Comparison of ENCODE assay signal across 15 mouse cellular contexts in genomic region chr5:52844319-52844718, GRCm38 (mm10).
"Had no signal": no experiment of that assay in that cellular context is flagged by ENCODE, and none has a peak within 500 bp of the region (broad histone marks: within the 10 kb centered on the region; RNA-seq: fewer than 3 reads in every experiment).

No protein-coding gene starts in this region.

- H3K27ac ChIP-seq: liver, embryonic 13.5 days; liver, embryonic 15.5 days; macrophage; midbrain, embryonic 13.5 days; midbrain, embryonic 15.5 days; neural tube, embryonic 12.5 days had no signal

- DNase-seq: liver; liver, embryonic 13.5 days; liver, postnatal 0 days; right cerebral cortex, postnatal 14 days; thymus, adult 18-20 months; thymus, postnatal 14 days; thymus, postnatal 36 days had no signal

- ATAC-seq: liver, postnatal 0 days; midbrain, embryonic 13.5 days; midbrain, embryonic 15.5 days had no signal

- H3K27me3 ChIP-seq: liver, embryonic 13.5 days; liver, embryonic 15.5 days; megakaryocyte, embryonic 14.5 days; midbrain, embryonic 13.5 days; midbrain, embryonic 15.5 days; neural tube, embryonic 12.5 days had no signal

- H3K4me3 ChIP-seq: liver, embryonic 13.5 days; liver, embryonic 15.5 days; megakaryocyte, embryonic 14.5 days; midbrain, embryonic 13.5 days; midbrain, embryonic 15.5 days; neural tube, embryonic 12.5 days had no signal

- H3K4me2 ChIP-seq: liver, embryonic 11.5 days; liver, embryonic 13.5 days; liver, embryonic 15.5 days; midbrain, embryonic 11.5 days; midbrain, embryonic 13.5 days; midbrain, embryonic 15.5 days; neural tube, embryonic 12.5 days had no signal

- H3K9ac ChIP-seq: liver, embryonic 13.5 days; liver, embryonic 15.5 days; liver, postnatal 0 days; midbrain, embryonic 13.5 days; midbrain, embryonic 15.5 days; neural tube, embryonic 12.5 days had no signal

- H3K9me3 ChIP-seq: liver, embryonic 13.5 days; liver, embryonic 15.5 days; megakaryocyte, embryonic 14.5 days; midbrain, embryonic 13.5 days; midbrain, embryonic 15.5 days; neural tube, embryonic 12.5 days had no signal

- H3K4me1 ChIP-seq: liver, embryonic 13.5 days; liver, embryonic 15.5 days; megakaryocyte, embryonic 14.5 days; midbrain, embryonic 13.5 days; midbrain, embryonic 15.5 days; neural tube, embryonic 12.5 days had no signal
